Mouse (Mus musculus): ENCODE data around the gene Itch. TPM values are rescaled to one million over a fixed set of nuclear protein-coding genes. Genes with fewer than 3 reads are reported as not detected.
"Not testable (repeated sequence)": the region's sequence is repeated elsewhere in the genome, so short reads cannot be mapped to it uniquely, and the experiment has no call there.

Gene Itch
- total RNA-seq (2021), result 10 to 100 TPM; 36.4 to 38.0 TPM
- long read RNA-seq, experiment 1, full-length matches to known transcripts, result 12 of 16 reads
- long read RNA-seq, experiment 1, partial matches to known transcripts, result 2 of 16 reads
- long read RNA-seq, experiment 1, other reads (novel, unspliced or antisense), result 2 of 16 reads
- long read RNA-seq, experiment 2, full-length matches to known transcripts, result 18 of 24 reads
- long read RNA-seq, experiment 2, partial matches to known transcripts, result 2 of 24 reads
- long read RNA-seq, experiment 2, other reads (novel, unspliced or antisense), result 4 of 24 reads

DNA sequence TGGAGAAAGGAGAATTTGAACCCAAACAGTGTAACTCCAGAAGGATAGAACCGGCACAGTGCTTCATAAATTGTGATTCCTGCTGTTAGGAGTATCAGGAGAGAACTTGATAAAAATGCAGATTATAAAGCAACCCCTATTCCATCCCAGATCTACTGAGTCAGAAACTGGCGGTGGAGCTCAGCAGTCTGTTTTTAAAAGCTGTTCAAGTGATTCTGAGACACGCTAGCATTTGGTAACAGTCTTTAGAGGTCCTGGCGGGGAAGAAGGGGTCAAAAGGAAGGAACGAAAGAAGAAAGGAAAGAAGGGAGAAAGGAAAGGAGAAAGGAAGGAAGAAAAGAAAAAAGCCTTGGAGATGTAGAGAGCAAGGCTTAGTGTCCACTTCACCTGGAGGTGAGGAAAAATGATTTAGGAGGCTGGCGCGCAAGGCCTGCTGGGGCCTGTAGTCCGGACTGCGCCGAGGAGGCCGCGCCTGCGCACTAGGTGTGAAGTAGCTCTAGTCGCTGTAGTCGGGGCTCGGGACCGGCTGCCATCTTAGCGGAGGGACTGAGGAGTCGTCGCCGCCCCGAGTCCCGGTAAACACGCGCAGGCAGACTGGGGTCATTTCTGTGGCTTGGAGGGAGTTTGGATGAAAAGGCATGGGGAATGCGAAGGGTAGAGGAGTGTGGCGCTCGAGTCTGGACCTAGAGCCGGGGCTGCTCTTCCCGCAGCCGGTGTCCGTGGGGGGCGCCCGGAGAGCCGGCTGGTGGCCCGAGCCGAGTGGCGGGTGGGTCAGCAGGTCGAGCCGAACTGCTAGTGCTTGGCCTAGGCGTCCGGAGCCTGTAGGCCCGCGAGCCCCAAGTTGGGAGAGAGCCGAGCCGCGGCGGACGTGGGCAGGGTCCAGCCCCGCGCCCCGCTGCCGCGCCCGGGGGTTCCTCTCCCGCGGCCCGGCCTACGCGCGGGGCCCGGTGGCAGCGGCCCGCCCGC, at the start of gene Itch:
Gene Itch, plus strand, starts transcription at position 499 of the 966 bp plus-strand sequence.
- intact Hi-C loops (cut with DNase I), result no loop called here
- DNase-seq, result peak; percentile 93 to 94

DNA sequence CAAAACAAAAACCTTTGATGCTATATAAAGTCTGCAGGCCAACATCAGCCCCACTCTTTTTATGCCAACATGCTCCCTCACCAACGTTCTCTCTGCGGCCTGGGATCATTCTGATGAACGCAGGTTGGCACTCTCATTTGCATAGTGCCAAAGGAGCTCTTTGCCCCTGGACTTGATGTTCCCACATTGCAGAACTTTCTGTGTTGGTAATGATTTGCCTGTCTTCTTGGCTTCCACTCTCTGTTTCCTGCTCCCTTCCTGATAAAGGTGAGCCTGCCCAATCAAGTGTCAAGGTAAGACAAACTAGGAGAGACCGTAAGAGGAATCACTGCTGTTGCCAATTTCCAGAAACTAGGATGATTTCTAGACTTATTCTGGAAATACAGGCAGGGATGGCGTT, 48.8 kb upstream of the Itch start:
- DNase-seq, result no peak
- intact Hi-C loops (cut with DNase I), result loop anchor here (5.0 kb wide), 2 partner anchors 88 to 108 kb away; no protein-coding TSS in a partner anchor

DNA sequence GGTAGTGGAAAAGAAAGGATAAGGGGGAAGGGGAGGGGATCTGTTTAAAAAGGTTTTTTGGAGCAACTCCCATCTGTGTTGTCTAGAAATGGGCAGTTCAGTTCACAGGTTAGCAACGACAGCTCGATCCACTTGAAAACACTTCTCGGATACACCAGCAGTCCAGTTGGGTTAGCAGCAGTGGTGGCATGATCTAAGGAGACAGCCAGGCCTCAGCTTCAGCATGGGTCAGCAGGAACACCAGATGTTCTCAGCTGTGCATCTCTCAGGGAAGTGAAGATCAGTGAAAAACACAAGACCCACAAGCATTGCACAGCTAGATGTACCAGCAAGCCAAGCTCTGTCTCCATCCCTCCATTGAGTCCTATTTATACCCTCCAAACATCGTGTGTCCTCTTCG, 47.0 kb upstream of the Itch start:
- intact Hi-C loops (cut with DNase I), result no loop called here
- DNase-seq, result no peak

DNA sequence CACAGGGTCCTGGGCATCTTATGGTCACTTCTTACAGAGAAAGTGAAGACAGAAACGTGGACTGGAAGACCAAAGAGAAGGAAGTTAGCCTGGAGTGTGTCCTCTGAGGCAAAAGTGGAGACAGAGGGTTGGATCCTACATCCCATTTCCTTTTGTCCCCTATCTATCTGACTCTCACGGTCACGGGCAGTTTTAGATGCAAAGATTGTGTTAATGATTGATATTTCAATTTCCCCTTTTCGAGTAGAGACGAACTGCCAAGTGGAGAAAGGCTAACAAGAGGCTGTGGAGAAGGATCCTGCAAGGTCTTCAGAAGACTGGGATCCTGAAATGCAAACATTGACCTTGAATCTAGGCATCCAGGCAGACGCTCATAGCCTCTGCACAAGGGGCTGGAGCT, 45.0 kb upstream of the Itch start:
- DNase-seq, result no peak
- intact Hi-C loops (cut with DNase I), result no loop called here

DNA sequence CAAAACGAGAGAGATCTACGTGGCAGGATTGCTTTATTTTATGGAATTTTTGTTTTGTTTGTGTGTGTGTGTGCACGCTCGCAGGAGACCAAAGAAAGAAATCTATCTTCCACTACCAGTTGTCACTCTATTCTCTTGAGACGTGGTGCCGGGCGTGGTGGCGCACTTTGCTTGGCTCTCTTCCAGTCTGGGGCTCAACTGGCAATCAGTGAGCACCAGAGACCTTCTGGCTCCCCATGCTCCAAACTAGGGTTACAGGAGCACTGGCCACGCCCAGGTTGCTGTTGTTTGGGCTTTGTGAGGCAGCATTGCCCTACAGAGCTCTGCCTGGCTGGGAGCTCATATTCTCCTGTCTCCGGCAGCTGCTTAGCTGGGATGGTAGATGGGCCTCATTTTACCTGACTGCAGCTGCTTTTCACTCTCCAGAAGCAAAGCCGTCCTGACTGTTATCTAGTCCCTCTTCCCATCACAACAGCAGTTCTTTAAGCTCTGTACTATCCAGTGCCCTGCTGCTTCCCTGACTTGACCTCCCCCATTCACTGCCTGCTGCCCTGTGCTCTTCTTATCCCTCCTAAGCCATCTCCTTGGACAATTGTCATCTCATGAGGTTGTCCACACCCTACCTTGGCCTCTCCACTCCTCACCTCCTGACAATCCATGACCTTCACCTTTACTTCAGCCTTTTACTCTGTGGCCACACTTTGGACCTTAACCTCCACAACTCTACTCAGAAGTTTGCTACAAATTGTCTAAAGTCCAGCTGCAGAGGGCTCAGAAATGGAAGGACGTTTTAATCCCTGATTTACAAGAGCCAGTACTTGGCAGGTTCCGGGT, 42.2 kb upstream of the Itch start:
- intact Hi-C loops (cut with DNase I), result no loop called here

DNA sequence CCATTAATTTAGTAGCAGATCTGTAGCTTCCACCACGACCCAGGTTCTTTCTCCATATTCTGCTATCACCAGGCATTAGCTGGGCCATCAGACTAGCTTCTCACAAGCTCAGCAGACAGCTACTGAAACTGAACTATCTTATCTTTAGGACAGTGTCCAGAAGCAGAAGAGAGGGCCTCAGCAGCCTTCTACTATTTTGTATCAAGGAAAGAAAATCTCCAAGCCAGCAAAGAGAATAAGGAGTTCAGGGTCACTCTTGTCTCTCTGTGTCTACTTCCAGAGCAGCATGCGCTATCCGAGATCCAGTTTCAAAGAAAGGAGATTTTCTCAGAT, 41.6 kb upstream of the Itch start:
- intact Hi-C loops (cut with DNase I), result no loop called here
- DNase-seq, result no peak

More for the DNA sequence above, 42.2 kb upstream of the Itch start:
- no peak for DNase-seq

GRCm38 (mm10) chr2:155093418-155093817, 39.9 kb upstream of the Itch start:
- no peak for DNase-seq
- intact Hi-C loops (cut with DNase I), result no loop called here

DNA sequence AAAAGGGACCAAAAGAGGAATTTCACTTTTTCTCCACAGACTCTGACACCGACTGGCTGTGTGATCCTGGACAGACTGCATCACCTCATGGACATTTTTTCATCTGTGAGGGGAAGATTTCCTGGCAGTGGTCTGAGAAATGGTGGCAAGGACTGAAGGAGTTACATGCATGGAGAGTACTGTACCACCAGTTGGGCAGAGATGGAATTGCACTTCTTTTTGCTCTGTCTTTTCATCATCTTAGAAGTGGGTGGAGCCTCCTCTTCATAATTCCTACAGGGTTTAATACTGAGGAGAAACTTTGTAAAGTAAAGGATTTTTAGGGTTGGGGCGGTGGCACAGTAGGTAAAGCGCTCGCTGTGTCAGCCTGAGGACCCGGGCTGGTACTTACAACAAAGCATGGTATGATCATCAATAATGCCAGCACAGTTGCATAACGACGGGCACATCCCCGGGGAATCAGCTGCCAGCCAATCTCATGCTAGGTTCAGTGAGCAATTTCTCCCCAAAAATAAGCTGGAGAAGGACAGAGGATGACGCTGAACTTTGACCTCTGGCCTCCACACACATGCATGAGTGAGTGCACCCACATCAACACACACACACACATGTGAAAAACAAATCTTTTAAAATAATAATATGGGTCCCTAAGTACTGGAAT, 34.5 kb upstream of the Itch start:
- DNase-seq, result no peak
- intact Hi-C loops (cut with DNase I), result no loop called here

DNA sequence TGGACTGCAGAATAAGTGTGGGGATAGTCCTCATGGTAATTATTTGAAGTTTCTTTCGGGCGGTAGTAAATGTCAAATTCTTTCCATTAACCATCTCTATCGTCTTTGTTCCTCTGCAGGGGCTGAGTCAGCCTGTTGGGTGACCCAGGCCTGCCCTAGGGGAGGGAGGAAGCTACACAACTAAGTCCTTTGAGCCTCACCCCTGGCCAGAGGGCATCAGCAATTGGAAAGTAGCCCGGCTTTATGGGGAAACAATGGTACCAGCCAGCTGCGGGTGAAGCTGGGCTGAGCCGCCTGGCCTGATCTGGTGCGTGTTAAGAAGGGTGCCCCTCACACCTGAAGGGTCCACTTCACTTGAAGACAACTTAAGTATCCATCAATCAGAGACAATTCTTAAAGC, 33.9 kb upstream of the Itch start:
- DNase-seq, result peak; percentile 12 to 23
- intact Hi-C loops (cut with DNase I), result no loop called here

GRCm38 (mm10) chr2:155099994-155100795, 33.1 kb upstream of the Itch start:
- intact Hi-C loops (cut with DNase I), result no loop called here
- no peak for DNase-seq

DNA sequence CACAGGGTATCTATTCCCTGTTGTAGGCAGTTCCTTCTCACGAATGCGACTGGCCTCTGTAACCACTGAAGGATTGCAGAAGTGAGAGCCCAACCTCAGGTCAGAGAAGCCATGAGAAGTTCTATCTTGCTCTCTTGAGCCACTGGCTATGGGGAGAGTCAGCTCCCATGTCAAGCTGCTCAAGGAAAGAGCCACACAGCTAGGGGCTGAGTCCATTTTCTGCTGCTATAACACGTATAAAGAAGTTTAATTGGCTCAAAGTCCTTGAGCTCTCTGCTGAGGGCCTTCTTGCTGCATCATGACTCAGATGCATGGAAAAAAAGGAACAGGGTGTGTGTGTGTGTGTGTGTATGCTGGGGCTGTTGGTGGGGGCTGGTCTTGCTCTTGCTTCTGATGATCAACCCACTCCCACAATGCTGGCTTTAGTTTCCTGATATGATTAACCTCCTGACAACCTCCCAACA, 32.5 kb upstream of the Itch start:
- intact Hi-C loops (cut with DNase I), result no loop called here

GRCm38 (mm10) chr2:155101761-155102181, 31.5 kb upstream of the Itch start:
- intact Hi-C loops (cut with DNase I), result no loop called here

More for the DNA sequence above, 32.5 kb upstream of the Itch start:
- no peak for DNase-seq

DNA sequence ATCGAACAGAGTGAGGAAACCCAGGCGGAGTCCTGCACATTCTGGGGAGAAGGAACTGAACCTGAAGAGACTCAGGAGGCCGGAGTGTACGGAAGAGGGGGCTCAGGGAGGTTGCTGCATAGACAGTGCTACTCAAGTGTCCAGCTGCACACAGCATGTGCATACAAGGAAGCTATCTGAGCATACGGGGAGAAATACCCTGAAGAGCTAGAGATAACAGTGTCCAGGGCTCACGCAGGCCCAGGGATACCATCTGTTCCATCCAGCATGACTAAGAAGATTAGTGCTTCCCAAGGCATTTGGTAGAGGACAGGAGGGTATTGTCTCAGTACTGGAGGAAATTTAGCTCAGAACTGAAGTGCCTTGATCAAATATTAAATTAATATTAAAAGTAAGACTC, 29.7 kb upstream of the Itch start:
- intact Hi-C loops (cut with DNase I), result no loop called here
- DNase-seq, result no peak

More at GRCm38 (mm10) chr2:155101761-155102181, 31.5 kb upstream of the Itch start:
- no peak for DNase-seq

DNA sequence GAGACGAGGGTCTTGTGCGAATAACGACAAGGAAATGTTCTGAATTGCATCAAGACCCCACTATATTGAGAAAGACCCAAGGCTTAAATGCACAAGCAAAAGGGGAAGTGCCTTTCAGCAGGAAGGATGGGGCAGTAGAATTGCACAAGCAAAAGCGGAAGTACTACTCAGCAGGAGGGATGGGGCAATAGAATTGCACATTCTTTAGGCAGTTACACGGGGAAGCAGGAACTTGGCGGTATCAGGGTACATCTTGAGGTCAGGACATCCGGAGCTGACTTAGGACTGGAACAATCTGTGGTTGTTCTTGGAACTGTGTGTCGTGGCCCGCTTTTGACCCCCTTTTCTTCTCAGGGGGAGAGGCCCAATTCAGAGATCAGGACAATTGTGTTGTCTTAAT, 26.0 kb upstream of the Itch start:
- DNase-seq; intact Hi-C loops (cut with DNase I): not testable (repeated sequence)

GRCm38 (mm10) chr2:155115216-155115830, 18.0 kb upstream of the Itch start:
- DNase-seq, result no peak
- intact Hi-C loops (cut with DNase I), result no loop called here

DNA sequence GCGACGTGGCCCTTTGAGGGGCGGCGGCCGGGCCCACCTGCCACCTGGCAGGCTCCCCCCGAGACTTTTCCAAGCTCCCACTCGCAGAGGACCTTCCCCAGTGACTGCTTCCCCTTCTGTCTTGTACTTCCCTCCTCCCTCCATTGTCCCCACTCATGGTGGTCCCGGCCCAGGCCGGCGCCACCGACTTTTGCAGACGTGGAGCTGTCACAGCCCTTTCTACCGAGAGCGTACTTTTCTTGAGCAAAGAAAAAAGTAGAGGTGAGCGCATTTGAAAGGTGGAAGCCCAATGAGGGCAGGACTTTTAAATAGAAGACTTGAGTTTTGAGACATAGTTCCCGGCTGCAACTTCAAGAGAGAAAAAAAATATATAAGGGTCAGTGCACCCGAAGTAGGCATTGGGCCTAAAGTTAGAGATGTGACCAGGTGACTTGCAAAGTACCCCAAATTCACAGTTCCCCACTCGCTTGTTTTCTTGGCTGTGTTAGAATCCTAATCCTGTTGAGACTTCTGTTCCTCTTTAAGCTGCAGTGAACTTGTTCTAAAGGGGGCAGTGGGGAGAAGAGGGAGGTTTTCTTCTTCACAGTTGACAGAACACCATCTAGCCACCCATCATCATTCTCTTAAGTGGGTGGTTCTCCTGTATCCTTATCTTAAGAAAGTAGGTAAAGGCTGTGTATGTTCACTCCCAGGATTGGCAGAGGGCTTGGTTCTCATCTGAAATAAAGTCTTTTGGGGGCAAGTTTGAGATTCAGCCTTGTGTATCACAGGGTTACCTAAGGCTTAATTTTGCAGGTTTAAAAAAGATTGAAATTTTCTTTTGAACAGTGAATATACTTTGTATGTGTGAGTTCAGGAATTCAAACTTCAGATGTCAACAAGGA, 910 bp downstream of the Itch start:
- intact Hi-C loops (cut with DNase I), result no loop called here
- DNase-seq, result no peak

- no peak for DNase-seq
These were observed 1.8 kb downstream of the Itch start for GRCm38 (mm10) chr2:155135092-155135491.

GRCm38 (mm10) chr2:155135534-155135933, 2.2 kb downstream of the Itch start:
- intact Hi-C loops (cut with DNase I), result no loop called here
- no peak for DNase-seq

More at GRCm38 (mm10) chr2:155135092-155135491, 1.8 kb downstream of the Itch start:
- intact Hi-C loops (cut with DNase I), result no loop called here
